ENCODE assay signal across 8 mouse cellular contexts in genomic region chr14:118938551-118938950, GRCm38 (mm10). TPM values are rescaled to one million over a fixed set of nuclear protein-coding genes. Genes with fewer than 3 reads are reported as not detected.
DNase-seq lines count a peak whose midpoint lies in the region; ATAC-seq and TF ChIP-seq lines count a peak whose summit lies in the region.

No protein-coding gene starts in this region.

- ATAC-seq in forebrain, embryonic 11.5 days (replicated peaks; ENCODE audit: low FRiP score) = no peak
- no peak for ATAC-seq in intestine, embryonic 16.5 days

- no peaks in the 10 kb centered on the region for H3K9me3 ChIP-seq in MEL (replicated peaks; ENCODE audit: insufficient read depth, low read length)
- H3K9me3 ChIP-seq in forebrain, embryonic 11.5 days (ENCODE audit: control insufficient read depth, low read length) = no peaks in the 10 kb centered on the region
- no peaks in the 10 kb centered on the region for H3K9me3 ChIP-seq in intestine, embryonic 16.5 days (ENCODE audit: control insufficient read depth, low read length)

- no peaks in the 10 kb centered on the region for H3K27me3 ChIP-seq in MEL (ENCODE audit: control insufficient read depth in 1 of 2, insufficient read depth in 2 of 2, low read length in 2 of 2)
- no peaks in the 10 kb centered on the region for H3K27me3 ChIP-seq in forebrain, embryonic 11.5 days (ENCODE audit: control insufficient read depth, insufficient read depth, low read length)
- no peaks in the 10 kb centered on the region for H3K27me3 ChIP-seq in intestine, embryonic 16.5 days (replicated peaks; ENCODE audit: control insufficient read depth, insufficient read depth, low read length)

- peak; percentile 66 for DNase-seq in 3T3-L1 (ENCODE audit: low read depth, low spot score)
- peak; percentile 24 for DNase-seq in MEL (ENCODE audit: low read depth, low spot score)
- no peak for DNase-seq in forebrain, embryonic 11.5 days (ENCODE audit: low spot score)
- peak; percentile 25 for DNase-seq in lung, postnatal 14 days
- DNase-seq in right cerebral cortex, postnatal 10 days (ENCODE audit: low spot score in 2 of 2) = no peak
- no peak for DNase-seq in spleen, postnatal 10 days (ENCODE audit: low spot score in 2 of 2)
- DNase-seq in left cerebral cortex, postnatal 10 days (ENCODE audit: extremely low spot score in 1 of 2, low spot score in 2 of 2) = no peak

- no peak overlapping the region; the same call in 1 of the 2 replicates for H3K27ac ChIP-seq in MEL (ENCODE audit: control insufficient read depth, low read depth, low read length)
- no peak overlapping the region for H3K27ac ChIP-seq in forebrain, embryonic 11.5 days (ENCODE audit: low read depth, low read length)
- peak overlapping the region; percentile 96 for H3K27ac ChIP-seq in intestine, embryonic 16.5 days (ENCODE audit: low read length)

- no peaks in the 10 kb centered on the region for H3K4me1 ChIP-seq in MEL (ENCODE audit: control insufficient read depth in 1 of 2, insufficient read depth in 2 of 2, low read length in 2 of 2)
- peaks cover 4% of the 10 kb centered on the region; the same call in 1 of the 2 replicates for H3K4me1 ChIP-seq in forebrain, embryonic 11.5 days (replicated peaks; ENCODE audit: control insufficient read depth, insufficient read depth, low read length)
- H3K4me1 ChIP-seq in intestine, embryonic 16.5 days (ENCODE audit: control insufficient read depth, insufficient read depth, low read length) = peaks cover 13% of the 10 kb centered on the region

- no peak for TF ChIP-seq POLR2A in MEL (IDR thresholded peaks at IDR 0.05; ENCODE audit: control insufficient read depth in 1 of 2, insufficient read depth in 1 of 2, low read depth in 1 of 2, low read length in 2 of 2, poor library complexity in 1 of 2)

- peak overlapping the region; percentile 96 for H3K9ac ChIP-seq in MEL (ENCODE audit: control insufficient read depth, low read depth, low read length, poor library complexity, severe bottlenecking)
- peak overlapping the region; percentile 95 for H3K9ac ChIP-seq in forebrain, embryonic 11.5 days (ENCODE audit: low read length)
- peak overlapping the region; percentile 100 for H3K9ac ChIP-seq in intestine, embryonic 16.5 days (ENCODE audit: low read depth, low read length)

- H3K36me3 ChIP-seq in MEL (ENCODE audit: control insufficient read depth in 1 of 2, insufficient read depth in 2 of 2, low read length in 2 of 2) = peaks cover 0 to 6% of the 10 kb centered on the region in 2 experiments; a peak in 2 of 4 replicates
- no peaks in the 10 kb centered on the region for H3K36me3 ChIP-seq in forebrain, embryonic 11.5 days (ENCODE audit: control insufficient read depth, insufficient read depth, low read length)
- no peaks in the 10 kb centered on the region for H3K36me3 ChIP-seq in intestine, embryonic 16.5 days (ENCODE audit: control insufficient read depth, insufficient read depth, low read length)

- H3K79me2 ChIP-seq in MEL (ENCODE audit: control insufficient read depth, insufficient read depth, low read length, poor library complexity) = peaks cover 24% of the 10 kb centered on the region

- H3K4me3 ChIP-seq in MEL (ENCODE audit: control insufficient read depth in 1 of 2, insufficient read depth in 1 of 2, low read depth in 2 of 2, low read length in 2 of 2) = peak overlapping the region; percentile 95 to 98
- H3K4me3 ChIP-seq in forebrain, embryonic 11.5 days (ENCODE audit: low read depth, low read length) = peak overlapping the region; percentile 93
- H3K4me3 ChIP-seq in intestine, embryonic 16.5 days (ENCODE audit: low read length) = peak overlapping the region; percentile 100

- no peak for TF ChIP-seq CTCF in MEL (IDR thresholded peaks at IDR 0.05 in 2 of 3, conservative IDR thresholded peaks at IDR 0.05 in 1 of 3; ENCODE audit: control insufficient read depth in 1 of 3, insufficient read depth in 1 of 3, low read depth in 2 of 3, low read length in 3 of 3, poor library complexity in 1 of 3, severe bottlenecking in 1 of 3)

- no peak for TF ChIP-seq RAD21 in MEL (IDR thresholded peaks at IDR 0.05; ENCODE audit: low read depth, low read length)

- peak overlapping the region; percentile 68 for H3K4me2 ChIP-seq in forebrain, embryonic 11.5 days (ENCODE audit: low read depth, low read length, severe bottlenecking)
- H3K4me2 ChIP-seq in intestine, embryonic 16.5 days (ENCODE audit: low read depth, low read length) = peak overlapping the region; percentile 58

- TF ChIP-seq EP300 in MEL (IDR thresholded peaks at IDR 0.05; ENCODE audit: low read depth in 1 of 2, low read length in 2 of 2) = no peak

- WGBS in forebrain, embryonic 11.5 days = under 1% methylated on average over 7 of the region's 7 CpGs
- WGBS in intestine, embryonic 16.5 days = 2% methylated on average over 7 of the region's 7 CpGs

- intact Hi-C loops in left cerebral cortex, postnatal 10 days (cut with DNase I) = no loop called here

TF ChIP-seq in MEL, 35 proteins besides CTCF, POLR2A, EP300 and RAD21:
- TF ChIP-seq ZNF384 (IDR thresholded peaks at IDR 0.05; ENCODE audit: low read depth, low read length) (peak; percentile 54; the same call in 1 of the 2 replicates), TAL1 (IDR thresholded peaks at IDR 0.05; ENCODE audit: low read length) (no peak)

RNA-seq across cellular contexts. Expression of gene Dnajc3, which starts 0.8 kb away (rescaled TPM):
- total RNA-seq in MEL (2012; rRNA removed) = 14.3 and 18.5 TPM in 2 replicates
- polyA plus RNA-seq in MEL (2012; ENCODE audit: insufficient read depth in 1 of 2, insufficient read length in 2 of 2, low read depth in 1 of 2, low replicate concordance in 2 of 2, missing spikeins in 1 of 2) = 10 to 100 TPM in 1 of 2 experiments, not detected in 1; 12.7 TPM
- 25.9 and 27.8 TPM in 2 replicates for polyA plus RNA-seq in forebrain, embryonic 11.5 days (2014; fragmentation: Nextera tagmentation; extraction: Ambion mirVana)
- 47.0 and 51.6 TPM in 2 replicates for polyA plus RNA-seq in intestine, embryonic 16.5 days (2015; fragmentation: Nextera tagmentation; extraction: Ambion mirVana)
- 10 to 100 TPM; 25.3 to 26.2 TPM for total RNA-seq in left cerebral cortex, postnatal 10 days (2021)

RNA-seq across cellular contexts. Expression of gene Dzip1, which starts 13.3 kb away (rescaled TPM):
- 0.29 and 0.35 TPM in 2 replicates for total RNA-seq in MEL (2012; rRNA removed)
- polyA plus RNA-seq in MEL (2012; ENCODE audit: insufficient read depth in 1 of 2, insufficient read length in 2 of 2, low read depth in 1 of 2, low replicate concordance in 2 of 2, missing spikeins in 1 of 2) = 1 to 10 TPM in 1 of 2 experiments, not detected in 1; 1.8 TPM
- polyA plus RNA-seq in forebrain, embryonic 11.5 days (2014; fragmentation: Nextera tagmentation; extraction: Ambion mirVana) = 27.5 and 28.5 TPM in 2 replicates
- polyA plus RNA-seq in intestine, embryonic 16.5 days (2015; fragmentation: Nextera tagmentation; extraction: Ambion mirVana) = 5.9 and 6.8 TPM in 2 replicates
- 100 to 1,000 TPM; 137 to 145 TPM for total RNA-seq in left cerebral cortex, postnatal 10 days (2021)

Comparison
In these comparisons a context has a peak if more than half of its experiments do, and no peak if none do; other contexts are left out.
1. DNase-seq: peak in 3T3-L1 (single experiment), MEL (single experiment) and lung, postnatal 14 days (single experiment); none in forebrain, embryonic 11.5 days (single experiment), right cerebral cortex, postnatal 10 days (0 of 2), spleen, postnatal 10 days (0 of 2) and left cerebral cortex, postnatal 10 days (0 of 2).
2. Peak in every context shown above with its lines, with median percentiles within 50 percentile points of each other: H3K4me3 ChIP-seq and H3K9ac ChIP-seq.